Mouse (Mus musculus) cerebellum, adult 2 months (tissue): ENCODE measurements around the gene Sema4g. TPM values are rescaled to one million over a fixed set of nuclear protein-coding genes. Genes with fewer than 3 reads are reported as not detected.

ENCODE experiments used
- DNase-seq, 2 experiments: peaks; one replicate each; pipeline ENCODE4 v3.0.0; 2021
- H3K27ac ChIP-seq: fragments of 200-500 bp; 2 replicates; pipeline ENCODE4 v1.5.1; 2012; ENCODE audit warnings: low read length, control low read depth, inconsistent platforms; ENCODE audit not compliant: insufficient read depth
- H3K27me3 ChIP-seq: fragments of 200-500 bp; 2 replicates; pipeline ENCODE4 v1.6.1; 2012; ENCODE audit warnings: inconsistent platforms, mild to moderate bottlenecking, low read length, moderate library complexity; ENCODE audit not compliant: control insufficient read depth, insufficient read depth
- H3K4me1 ChIP-seq: fragments of 200-500 bp; 2 replicates; pipeline ENCODE4 v1.6.1; 2011; ENCODE audit warnings: low read length; ENCODE audit not compliant: control insufficient read depth, insufficient read depth
- H3K4me3 ChIP-seq: fragments of 200-500 bp; replicated peaks from 2 replicates; pipeline ENCODE3; 2011; ENCODE audit warnings: mild to moderate bottlenecking, low read depth, low read length, control low read depth; ENCODE audit not compliant: insufficient read depth
- CTCF ChIP-seq: fragments of 200-500 bp; IDR thresholded peaks from 2 replicates; pipeline ENCODE4 v1.5.1; 2011; ENCODE audit warnings: low read depth, mild to moderate bottlenecking, control low read depth, low read length, moderate library complexity, borderline replicate concordance; ENCODE audit not compliant: insufficient read depth
- POLR2A ChIP-seq: fragments of 200-500 bp; IDR thresholded peaks from 2 replicates; pipeline ENCODE4 v1.6.1; 2011; ENCODE audit warnings: low read length, control low read depth, borderline replicate concordance; ENCODE audit not compliant: insufficient read depth
- WGBS: fragments of 180-500 bp; shearing (Covaris S2); methylation state at CpG from one replicate; pipeline ENCODE4 v1.1.7; 2018; 5-methylcytosine and 5-hydroxymethylcytosine counted together
- polyA plus RNA-seq: library from polyadenylated mRNA; depleted of rRNA; stranded (reverse); fragments of >200 nt; gene quantifications from 2 replicates; pipeline ENCODE4 v1.2.3, GENCODE M21; 2012

The Sema4g gene
- polyA plus RNA-seq, 1 experiment = 90.3 TPM

- TF ChIP-seq CTCF = no peak
- Histone ChIP-seq H3K27ac (peak within 1 kb of the TSS; percentile 53), H3K27me3 (no peaks in the 10 kb centered on the region), H3K4me3 (peak within 1 kb of the TSS; percentile 88), H3K4me1 (peaks cover 14% of the 10 kb centered on the region)
- peak; percentile 96 to 97 for DNase-seq
- WGBS = under 1% methylated on average over 82 of the region's 82 CpGs
These were observed 17.2 kb downstream of the Sema4g start, which contains the start of gene Mrpl43 for GRCm38 (mm10) chr19:45005957-45006712. Gene Mrpl43, minus strand, starts transcription at chr19:45006442.

DNA sequence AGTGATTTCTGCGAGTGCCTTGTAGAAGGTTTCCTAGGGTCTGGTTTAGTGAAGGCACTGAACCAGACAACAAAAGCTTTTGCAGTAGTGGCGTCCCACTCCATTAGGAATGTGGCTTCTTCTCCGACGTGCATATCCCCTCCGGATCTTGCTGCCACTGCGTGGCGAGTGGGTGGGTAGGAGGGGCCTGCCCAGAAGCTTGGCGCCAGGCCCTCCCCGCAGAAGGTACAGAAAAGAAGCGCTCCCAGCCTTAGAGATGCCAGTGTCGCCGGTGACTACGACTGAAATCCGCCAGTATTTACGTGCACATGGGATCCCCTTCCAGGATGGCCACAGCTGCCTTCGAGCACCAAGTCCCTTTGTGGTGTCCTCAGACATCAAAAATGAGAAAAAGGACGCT is 18.1 kb downstream of the Sema4g start:
- 7% methylated on average over 17 of the region's 17 CpGs for WGBS
- Histone ChIP-seq H3K4me3 (peak overlapping the region; percentile 88), H3K27ac (peak overlapping the region; percentile 53; the same call in 1 of the 2 replicates), H3K27me3 (no peaks in the 10 kb centered on the region), H3K4me1 (peaks cover 14% of the 10 kb centered on the region)
- TF ChIP-seq CTCF = no peak
- TF ChIP-seq POLR2A = no peak
- DNase-seq = no peak

GRCm38 (mm10) chr19:45007425-45008191 is 18.7 kb downstream of the Sema4g start:
- no peaks in the 10 kb centered on the region for H3K27me3 ChIP-seq
- 46% methylated on average over 20 of the region's 20 CpGs for WGBS
- H3K27ac ChIP-seq = peak overlapping the region; percentile 53; the same call in 1 of the 2 replicates
- H3K4me3 ChIP-seq = peak overlapping the region; percentile 88
- TF ChIP-seq POLR2A (no peak), CTCF (no peak)
- no peak for DNase-seq
- peaks cover 14% of the 10 kb centered on the region for H3K4me1 ChIP-seq

DNA sequence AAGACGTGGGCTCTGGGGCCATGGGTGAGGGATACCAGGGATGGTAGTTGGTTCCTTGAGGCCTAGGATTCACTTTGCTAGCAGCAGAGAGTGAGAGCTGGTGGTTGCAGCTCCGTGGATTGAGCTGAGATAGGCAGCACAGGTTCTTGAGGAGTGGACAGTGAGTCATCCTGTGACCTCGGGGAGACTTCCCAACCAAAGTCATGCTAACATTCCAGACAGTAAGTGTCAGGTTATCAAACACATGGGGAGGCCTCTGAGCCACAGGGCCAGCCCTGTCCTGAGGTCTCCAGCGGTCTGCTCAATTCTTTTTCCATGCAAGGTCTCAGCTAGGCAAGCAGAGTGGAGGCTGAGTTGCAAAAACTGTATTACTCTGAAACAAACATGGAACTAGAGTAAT is 21.7 kb downstream of the Sema4g start:
- WGBS = 93% methylated on average over 4 of the region's 4 CpGs
- no peak overlapping the region for H3K4me3 ChIP-seq
- peaks cover 14% of the 10 kb centered on the region for H3K4me1 ChIP-seq
- no peak for DNase-seq
- no peak overlapping the region for H3K27ac ChIP-seq
- no peaks in the 10 kb centered on the region for H3K27me3 ChIP-seq
- TF ChIP-seq CTCF (no peak), POLR2A (no peak)

GRCm38 (mm10) chr19:45012219-45012618 is 23.3 kb downstream of the Sema4g start:
- TF ChIP-seq CTCF (no peak), POLR2A (no peak)
- no peak overlapping the region for H3K4me3 ChIP-seq
- 65% methylated on average over 8 of the region's 8 CpGs for WGBS
- peaks cover 12% of the 10 kb centered on the region for H3K4me1 ChIP-seq
- DNase-seq = no peak
- 0 out of 2 replicates have a peak overlapping the region, but pooled peaks have one; percentile 10 for H3K27ac ChIP-seq
- H3K27me3 ChIP-seq = no peaks in the 10 kb centered on the region

- H3K4me1 ChIP-seq = peaks cover 7% of the 10 kb centered on the region
- TF ChIP-seq POLR2A (no peak), CTCF (peak; percentile 33; the same call in 1 of the 2 replicates)
- 22% methylated on average over 6 of the region's 6 CpGs for WGBS
- H3K4me3 ChIP-seq = no peak overlapping the region
- peak; percentile 47 to 51 for DNase-seq
- H3K27ac ChIP-seq = 0 out of 2 replicates have a peak overlapping the region, but pooled peaks have one; percentile 10
- no peaks in the 10 kb centered on the region for H3K27me3 ChIP-seq
These were observed 23.7 kb downstream of the Sema4g start for GRCm38 (mm10) chr19:45012636-45013035.

DNA sequence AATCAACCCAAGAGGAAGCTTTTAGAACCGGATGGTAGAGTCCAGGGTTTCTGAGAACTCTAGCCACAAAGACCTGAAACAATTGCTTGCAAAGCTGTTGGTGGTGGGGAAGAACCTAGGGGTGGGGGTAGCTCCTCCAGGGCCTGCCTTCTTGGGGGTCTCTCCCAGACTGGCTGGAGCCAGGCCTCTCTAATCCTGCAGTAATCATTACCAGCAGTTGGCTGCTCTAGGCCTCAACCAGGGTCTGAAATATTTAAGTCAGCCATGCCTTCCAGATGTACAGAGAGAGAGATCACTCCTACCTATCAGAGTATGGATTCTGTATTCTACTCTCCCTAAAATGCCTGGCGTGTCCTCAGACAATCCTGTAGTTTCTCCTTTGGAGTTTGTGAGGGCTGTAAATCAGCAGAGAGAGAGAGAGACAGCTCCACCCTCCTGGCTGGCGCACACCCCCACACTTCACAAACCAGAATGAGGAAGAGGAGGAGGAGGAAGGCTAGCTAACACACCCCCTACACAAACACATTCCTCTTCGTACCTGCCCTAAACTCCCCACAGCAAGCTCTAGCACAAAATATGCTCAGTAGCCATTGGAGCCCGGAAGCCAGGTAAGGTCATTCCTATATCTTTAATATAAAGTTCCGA is 24.8 kb downstream of the Sema4g start:
- no peak for TF ChIP-seq CTCF
- no peak for TF ChIP-seq POLR2A
- WGBS = 82% methylated on average over 6 of the region's 6 CpGs

More for the DNA sequence above, 24.8 kb downstream of the Sema4g start:
- Histone ChIP-seq H3K27me3 (no peaks in the 10 kb centered on the region), H3K4me1 (peaks cover 3% of the 10 kb centered on the region; the same call in 1 of the 2 replicates), H3K27ac (no peak overlapping the region), H3K4me3 (no peak overlapping the region)
- DNase-seq = no peak
